Mouse (Mus musculus): ENCODE measurements around the gene Mid1.

DNA sequence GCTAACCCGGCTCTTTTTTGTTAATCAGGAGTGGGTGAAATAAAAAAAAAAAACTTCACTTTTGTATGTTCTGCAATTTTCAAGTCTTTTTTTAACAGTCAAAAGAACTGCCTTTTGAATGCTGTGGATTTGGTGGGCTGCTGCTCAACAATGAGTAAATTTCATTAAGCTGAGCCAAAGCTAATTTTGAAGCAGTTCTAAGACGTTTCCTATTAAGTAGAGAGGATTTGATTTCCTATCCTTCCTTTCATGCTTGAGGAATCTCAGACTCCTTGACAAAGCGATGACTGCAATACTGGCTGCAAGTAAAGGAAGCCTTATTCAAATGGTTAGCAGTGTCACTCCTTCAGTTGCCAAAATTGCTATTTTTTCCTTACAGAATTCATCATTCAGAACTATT is 161.2 kb downstream of the Mid1 start:
- TF ChIP-seq CTCF (conservative IDR thresholded peaks at IDR 0.05; ENCODE audit: insufficient read depth, insufficient read length, low read depth, low read length) = no peak
- no peak for TF ChIP-seq POLR2A (IDR thresholded peaks at IDR 0.05; ENCODE audit: low read depth, low read length)

Measured in kidney, adult 2 months (tissue).